Mouse (Mus musculus): ENCODE results near the gene Prlh.

- TF ChIP-seq CTCF (IDR thresholded peaks at IDR 0.05; ENCODE audit: low read depth) = no peak
- TF ChIP-seq EP300 (optimal IDR thresholded peaks at IDR 0.05) = no peak
Observed at GRCm38 (mm10) chr1:90975960-90976359, 23.1 kb downstream of the Prlh start.

All from stomach, postnatal 0 days (tissue).